17 mouse cellular contexts compared by ENCODE assay signal in the genomic region with DNA sequence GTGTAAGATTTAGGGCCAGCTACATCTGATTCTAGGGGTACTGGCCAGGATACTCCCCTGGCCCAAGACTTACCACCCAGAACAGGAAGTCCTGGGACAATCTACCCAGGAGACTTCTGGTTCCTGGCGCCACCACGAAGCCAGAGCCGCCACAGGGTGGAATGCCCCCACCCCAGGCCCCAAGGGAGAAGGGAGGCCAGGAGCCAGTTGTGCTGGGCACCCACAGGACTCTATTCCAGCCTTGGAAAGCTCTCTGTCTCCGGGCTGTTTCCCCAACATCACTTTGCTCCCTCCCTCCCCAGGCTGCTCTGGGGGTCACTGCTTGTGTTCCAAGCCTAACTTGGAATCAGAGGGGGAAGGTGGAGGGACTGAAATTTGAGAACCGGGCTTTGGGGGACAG. TPM values are rescaled to one million over a fixed set of nuclear protein-coding genes. Genes with fewer than 3 reads are reported as not detected.
DNase-seq lines count a peak whose midpoint lies in the region; ATAC-seq and TF ChIP-seq lines count a peak whose summit lies in the region.
"Had no signal": no experiment of that assay in that cellular context is flagged by ENCODE, and none has a peak within 500 bp of the region (broad histone marks: within the 10 kb centered on the region; RNA-seq: fewer than 3 reads in every experiment).

No protein-coding gene starts in this region.

- H3K4me2 ChIP-seq in forebrain, embryonic 15.5 days (replicated peaks), result no peak overlapping the region
- H3K4me2 ChIP-seq in kidney, embryonic 16.5 days (replicated peaks; ENCODE audit: low read depth, low read length), result no peak overlapping the region
- no peak overlapping the region for H3K4me2 ChIP-seq in limb, embryonic 13.5 days (replicated peaks)

- 48% methylated on average over 5 of the region's 5 CpGs for WGBS in forebrain, embryonic 10.5 days
- WGBS in forebrain, embryonic 15.5 days, result 68% methylated on average over 5 of the region's 5 CpGs
- 42% methylated on average over 5 of the region's 5 CpGs for WGBS in kidney, embryonic 16.5 days
- 35% methylated on average over 5 of the region's 5 CpGs for WGBS in kidney, adult 2 months
- 53% methylated on average over 5 of the region's 5 CpGs for WGBS in embryonic facial prominence, embryonic 10.5 days
- 28% methylated on average over 5 of the region's 5 CpGs for WGBS in limb, embryonic 13.5 days

- H3K27ac ChIP-seq in forebrain, embryonic 10.5 days, result peak overlapping the region; percentile 67
- no peak overlapping the region for H3K27ac ChIP-seq in forebrain, embryonic 15.5 days (replicated peaks)
- peak overlapping the region; percentile 57 for H3K27ac ChIP-seq in kidney, embryonic 16.5 days (ENCODE audit: low read length)
- no peak overlapping the region for H3K27ac ChIP-seq in kidney, adult 2 months (ENCODE audit: insufficient read depth, low read depth, low read length)
- peak overlapping the region; percentile 78 for H3K27ac ChIP-seq in embryonic facial prominence, embryonic 10.5 days (replicated peaks)
- peak overlapping the region; percentile 15; the same call in 1 of the 2 replicates for H3K27ac ChIP-seq in limb, embryonic 13.5 days

- H3K9ac ChIP-seq in forebrain, embryonic 15.5 days (replicated peaks), result no peak overlapping the region
- no peak overlapping the region for H3K9ac ChIP-seq in kidney, embryonic 16.5 days (replicated peaks; ENCODE audit: low read length)
- H3K9ac ChIP-seq in limb, embryonic 13.5 days, result peak overlapping the region; percentile 50; the same call in 1 of the 2 replicates

- peaks cover 19% of the 10 kb centered on the region for H3K4me1 ChIP-seq in forebrain, embryonic 10.5 days
- no peaks in the 10 kb centered on the region for H3K4me1 ChIP-seq in forebrain, embryonic 15.5 days
- peaks cover 27% of the 10 kb centered on the region for H3K4me1 ChIP-seq in kidney, embryonic 16.5 days (ENCODE audit: insufficient read depth, low read length)
- H3K4me1 ChIP-seq in kidney, adult 2 months (ENCODE audit: control insufficient read depth, insufficient read depth, low read length), result no peaks in the 10 kb centered on the region
- H3K4me1 ChIP-seq in embryonic facial prominence, embryonic 10.5 days, result peaks cover 31% of the 10 kb centered on the region
- peaks cover 18% of the 10 kb centered on the region for H3K4me1 ChIP-seq in limb, embryonic 13.5 days

- no peak for DNase-seq in forebrain, embryonic 10.5 days (ENCODE audit: extremely low spot score, low spot score)
- no peak for DNase-seq in kidney, adult 2 months
- DNase-seq in embryonic facial prominence, embryonic 10.5 days (ENCODE audit: low spot score), result no peak
- DNase-seq in cerebellum, postnatal 25 days, result no peak
- no peak for DNase-seq in left cerebral cortex, adult 9 months (ENCODE audit: low spot score in 2 of 2)
- DNase-seq: adrenal gland, adult 8-10 months; cerebellum, postnatal 10 days; gastrocnemius, postnatal 14 days; liver; lung, postnatal 10 days; right cerebral cortex, postnatal 4 days; thymus, postnatal 4 days had no signal

- TF ChIP-seq CTCF in kidney, adult 2 months (conservative IDR thresholded peaks at IDR 0.05; ENCODE audit: insufficient read depth, insufficient read length, low read depth, low read length), result no peak

- H3K36me3 ChIP-seq in forebrain, embryonic 10.5 days (replicated peaks), result no peaks in the 10 kb centered on the region
- no peaks in the 10 kb centered on the region for H3K36me3 ChIP-seq in forebrain, embryonic 15.5 days
- H3K36me3 ChIP-seq in kidney, embryonic 16.5 days (ENCODE audit: insufficient read depth, low read length), result no peaks in the 10 kb centered on the region
- H3K36me3 ChIP-seq in kidney, adult 2 months (ENCODE audit: control insufficient read depth, insufficient read depth, low read length), result no peaks in the 10 kb centered on the region
- H3K36me3 ChIP-seq in embryonic facial prominence, embryonic 10.5 days (replicated peaks), result no peaks in the 10 kb centered on the region
- no peaks in the 10 kb centered on the region for H3K36me3 ChIP-seq in limb, embryonic 13.5 days

- H3K4me3 ChIP-seq in forebrain, embryonic 10.5 days, result no peak overlapping the region
- H3K4me3 ChIP-seq in forebrain, embryonic 15.5 days, result no peak overlapping the region
- no peak overlapping the region for H3K4me3 ChIP-seq in kidney, embryonic 16.5 days (ENCODE audit: low read length)
- no peak overlapping the region for H3K4me3 ChIP-seq in kidney, adult 2 months (ENCODE audit: insufficient read depth, low read depth, low read length)
- H3K4me3 ChIP-seq in embryonic facial prominence, embryonic 10.5 days, result no peak overlapping the region
- no peak overlapping the region for H3K4me3 ChIP-seq in limb, embryonic 13.5 days

- ATAC-seq in forebrain, embryonic 15.5 days (replicated peaks), result no peak
- ATAC-seq in kidney, embryonic 16.5 days (ENCODE audit: low FRiP score, low TSS enrichment), result peak; percentile 16; the same call in 1 of the 2 replicates
- ATAC-seq in limb, embryonic 13.5 days (ENCODE audit: low FRiP score, low read depth), result peak; percentile 41; the same call in 1 of the 2 replicates
- ATAC-seq: forebrain, embryonic 16.5 days; hindbrain, embryonic 16.5 days had no signal

- no peak for TF ChIP-seq POLR2A in kidney, adult 2 months (IDR thresholded peaks at IDR 0.05; ENCODE audit: low read depth, low read length)

- 0 out of 2 replicates have a peak, but pooled peaks cover 8% of the 10 kb centered on the region for H3K27me3 ChIP-seq in forebrain, embryonic 10.5 days (ENCODE audit: poor library complexity, severe bottlenecking)
- no peaks in the 10 kb centered on the region for H3K27me3 ChIP-seq in forebrain, embryonic 15.5 days
- peaks cover 12% of the 10 kb centered on the region for H3K27me3 ChIP-seq in kidney, embryonic 16.5 days (ENCODE audit: insufficient read depth, low read length)
- H3K27me3 ChIP-seq in kidney, adult 2 months (replicated peaks; ENCODE audit: control insufficient read depth, insufficient read depth, low read length), result no peaks in the 10 kb centered on the region
- H3K27me3 ChIP-seq in embryonic facial prominence, embryonic 10.5 days (replicated peaks; ENCODE audit: low read depth, poor library complexity, severe bottlenecking), result no peaks in the 10 kb centered on the region
- H3K27me3 ChIP-seq in limb, embryonic 13.5 days, result no peaks in the 10 kb centered on the region; the same call in 1 of the 2 replicates

- H3K9me3 ChIP-seq in forebrain, embryonic 10.5 days, result no peaks in the 10 kb centered on the region
- H3K9me3 ChIP-seq in forebrain, embryonic 15.5 days, result no peaks in the 10 kb centered on the region
- H3K9me3 ChIP-seq in kidney, embryonic 16.5 days (ENCODE audit: low read length), result no peaks in the 10 kb centered on the region
- no peaks in the 10 kb centered on the region for H3K9me3 ChIP-seq in embryonic facial prominence, embryonic 10.5 days
- no peaks in the 10 kb centered on the region for H3K9me3 ChIP-seq in limb, embryonic 13.5 days

RNA-seq across cellular contexts. Expression of gene Angpt4, which starts 0.5 kb away (rescaled TPM):
- 0.06 and 0.17 TPM in 2 replicates for polyA plus RNA-seq in forebrain, embryonic 10.5 days (2016; fragmentation: Nextera tagmentation; extraction: Ambion mirVana)
- 0.20 TPM in 1 of 2 replicates, not detected in the other for polyA plus RNA-seq in forebrain, embryonic 15.5 days (2015; fragmentation: Nextera tagmentation; extraction: Ambion mirVana)
- 2.8 and 3.0 TPM in 2 replicates for polyA plus RNA-seq in kidney, embryonic 16.5 days (2015; fragmentation: Nextera tagmentation; extraction: Ambion mirVana)
- polyA plus RNA-seq in kidney, adult 2 months (2012; rRNA removed), result 0.81 and 1.4 TPM in 2 replicates
- polyA plus RNA-seq in embryonic facial prominence, embryonic 10.5 days (2016; fragmentation: Nextera tagmentation; extraction: Ambion mirVana), result 0.27 and 0.73 TPM in 2 replicates
- polyA plus RNA-seq in limb, embryonic 13.5 days (2015; fragmentation: Nextera tagmentation; extraction: Ambion mirVana), result 0.22 and 0.43 TPM in 2 replicates

Comparison
In these comparisons a context has a peak if more than half of its experiments do, and no peak if none do; other contexts are left out.
1. H3K27ac ChIP-seq: peak in forebrain, embryonic 10.5 days (single experiment), kidney, embryonic 16.5 days (single experiment), embryonic facial prominence, embryonic 10.5 days (single experiment) and limb, embryonic 13.5 days (single experiment); none in forebrain, embryonic 15.5 days (single experiment) and kidney, adult 2 months (single experiment).